Mouse (Mus musculus): ENCODE measurements at regions not wholly inside any gene's neighbourhood (a gene's known extent, or its start where the extent isn't known, plus 50 kb on each side); places are given as distances from the start of the nearest gene placed in this dataset.

- H3K36me3 ChIP-seq: no peaks in the 10 kb centered on the region
- H3K4me2 ChIP-seq: no peak overlapping the region
- H3K27me3 ChIP-seq: no peaks in the 10 kb centered on the region
- ATAC-seq (ENCODE audit: low FRiP score, low read depth): no peak
- no peak overlapping the region for H3K9ac ChIP-seq
- no peaks in the 10 kb centered on the region for H3K9me3 ChIP-seq
- no peak overlapping the region for H3K27ac ChIP-seq (replicated peaks)
- WGBS: 79% methylated on average over 2 of the region's 2 CpGs
- no peaks in the 10 kb centered on the region for H3K4me1 ChIP-seq (replicated peaks)
- H3K4me3 ChIP-seq: no peak overlapping the region
Observed at GRCm38 (mm10) chr16:25528313-25528712, 155.2 kb upstream of the Trp63 start.

- H3K9me3 ChIP-seq: no peaks in the 10 kb centered on the region
- H3K36me3 ChIP-seq: no peaks in the 10 kb centered on the region
- no peak overlapping the region for H3K4me2 ChIP-seq
- no peak overlapping the region for H3K9ac ChIP-seq
- WGBS: 79% methylated on average over 1 of the region's 1 CpGs
- H3K4me3 ChIP-seq: no peak overlapping the region
- no peaks in the 10 kb centered on the region for H3K27me3 ChIP-seq
- ATAC-seq (ENCODE audit: low FRiP score, low read depth): no peak
- no peaks in the 10 kb centered on the region for H3K4me1 ChIP-seq (replicated peaks)
- no peak overlapping the region for H3K27ac ChIP-seq (replicated peaks)
Observed at GRCm38 (mm10) chr16:25529681-25530080, 153.9 kb upstream of the Trp63 start.

GRCm38 (mm10) chr16:25531761-25532336, 151.7 kb upstream of the Trp63 start:
- Histone ChIP-seq H3K4me1 (replicated peaks) (no peaks in the 10 kb centered on the region), H3K36me3 (no peaks in the 10 kb centered on the region)
- WGBS: 86% methylated on average over 4 of the region's 4 CpGs

GRCm38 (mm10) chr16:25532519-25533205, 150.9 kb upstream of the Trp63 start:
- no peaks in the 10 kb centered on the region for H3K9me3 ChIP-seq
- 86% methylated on average over 3 of the region's 3 CpGs for WGBS
- no peaks in the 10 kb centered on the region for H3K36me3 ChIP-seq
- peak; percentile 56 for ATAC-seq (ENCODE audit: low FRiP score, low read depth)
- H3K9ac ChIP-seq: no peak overlapping the region
- H3K27ac ChIP-seq (replicated peaks): no peak overlapping the region
- H3K4me3 ChIP-seq: no peak overlapping the region
- no peaks in the 10 kb centered on the region for H3K4me1 ChIP-seq (replicated peaks)
- H3K27me3 ChIP-seq: no peaks in the 10 kb centered on the region
- no peak overlapping the region for H3K4me2 ChIP-seq

More at GRCm38 (mm10) chr16:25531761-25532336, 151.7 kb upstream of the Trp63 start:
- Histone ChIP-seq H3K9me3 (no peaks in the 10 kb centered on the region), H3K4me3 (no peak overlapping the region), H3K27ac (replicated peaks) (no peak overlapping the region), H3K27me3 (no peaks in the 10 kb centered on the region), H3K4me2 (no peak overlapping the region), H3K9ac (no peak overlapping the region)
- ATAC-seq (ENCODE audit: low FRiP score, low read depth): no peak

GRCm38 (mm10) chr16:25533206-25533580, 150.4 kb upstream of the Trp63 start:
- 61% methylated on average over 4 of the region's 4 CpGs for WGBS
- H3K27ac ChIP-seq (replicated peaks): no peak overlapping the region
- peak; percentile 76 for ATAC-seq (ENCODE audit: low FRiP score, low read depth)

GRCm38 (mm10) chr16:25536550-25536949, 147.0 kb upstream of the Trp63 start:
- Histone ChIP-seq H3K4me3 (no peak overlapping the region), H3K4me1 (replicated peaks) (no peaks in the 10 kb centered on the region), H3K9me3 (no peaks in the 10 kb centered on the region), H3K27ac (replicated peaks) (no peak overlapping the region), H3K27me3 (no peaks in the 10 kb centered on the region), H3K36me3 (no peaks in the 10 kb centered on the region), H3K9ac (no peak overlapping the region), H3K4me2 (no peak overlapping the region)
- ATAC-seq (ENCODE audit: low FRiP score, low read depth): no peak
- 87% methylated on average over 6 of the region's 6 CpGs for WGBS

More at GRCm38 (mm10) chr16:25533206-25533580, 150.4 kb upstream of the Trp63 start:
- H3K4me1 ChIP-seq (replicated peaks): no peaks in the 10 kb centered on the region
- no peaks in the 10 kb centered on the region for H3K36me3 ChIP-seq
- H3K4me2 ChIP-seq: no peak overlapping the region
- no peaks in the 10 kb centered on the region for H3K9me3 ChIP-seq
- no peak overlapping the region for H3K4me3 ChIP-seq
- no peaks in the 10 kb centered on the region for H3K27me3 ChIP-seq
- H3K9ac ChIP-seq: no peak overlapping the region

GRCm38 (mm10) chr16:25549542-25550110, 133.9 kb upstream of the Trp63 start:
- Histone ChIP-seq H3K36me3 (no peaks in the 10 kb centered on the region), H3K9ac (no peak overlapping the region), H3K27me3 (no peaks in the 10 kb centered on the region), H3K4me1 (replicated peaks) (no peaks in the 10 kb centered on the region), H3K4me2 (no peak overlapping the region), H3K4me3 (no peak overlapping the region), H3K9me3 (no peaks in the 10 kb centered on the region), H3K27ac (replicated peaks) (no peak overlapping the region)
- 91% methylated on average over 8 of the region's 8 CpGs for WGBS
- ATAC-seq (ENCODE audit: low FRiP score, low read depth): no peak

- Histone ChIP-seq H3K27me3 (no peaks in the 10 kb centered on the region), H3K27ac (replicated peaks) (no peak overlapping the region), H3K4me3 (no peak overlapping the region), H3K36me3 (no peaks in the 10 kb centered on the region), H3K4me2 (no peak overlapping the region), H3K9ac (no peak overlapping the region), H3K4me1 (replicated peaks) (no peaks in the 10 kb centered on the region), H3K9me3 (no peaks in the 10 kb centered on the region)
- WGBS: 79% methylated on average over 3 of the region's 3 CpGs
- no peak for ATAC-seq (ENCODE audit: low FRiP score, low read depth)
Observed at GRCm38 (mm10) chr16:25557181-25557580, 126.4 kb upstream of the Trp63 start.

- Histone ChIP-seq H3K9ac (no peak overlapping the region), H3K27ac (replicated peaks) (no peak overlapping the region), H3K36me3 (no peaks in the 10 kb centered on the region), H3K4me2 (no peak overlapping the region), H3K4me3 (no peak overlapping the region), H3K4me1 (replicated peaks) (no peaks in the 10 kb centered on the region), H3K27me3 (no peaks in the 10 kb centered on the region), H3K9me3 (no peaks in the 10 kb centered on the region)
- 81% methylated on average over 6 of the region's 6 CpGs for WGBS
- ATAC-seq (ENCODE audit: low FRiP score, low read depth): no peak
Observed at GRCm38 (mm10) chr16:25580216-25580615, 103.3 kb upstream of the Trp63 start.

- WGBS: 73% methylated on average over 14 of the region's 14 CpGs
- no peak for ATAC-seq (ENCODE audit: low FRiP score, low read depth)
- no peaks in the 10 kb centered on the region for H3K9me3 ChIP-seq
- no peaks in the 10 kb centered on the region for H3K27me3 ChIP-seq
- no peaks in the 10 kb centered on the region for H3K36me3 ChIP-seq
- no peak overlapping the region for H3K27ac ChIP-seq (replicated peaks)
- H3K9ac ChIP-seq: no peak overlapping the region
- no peak overlapping the region for H3K4me2 ChIP-seq
- H3K4me1 ChIP-seq (replicated peaks): no peaks in the 10 kb centered on the region
- H3K4me3 ChIP-seq: no peak overlapping the region
Observed at GRCm38 (mm10) chr16:25584337-25585069, 99.1 kb upstream of the Trp63 start.

GRCm38 (mm10) chr16:25585070-25585454, 98.5 kb upstream of the Trp63 start:
- Histone ChIP-seq H3K4me3 (no peak overlapping the region), H3K4me2 (no peak overlapping the region), H3K4me1 (replicated peaks) (no peaks in the 10 kb centered on the region), H3K9ac (no peak overlapping the region), H3K9me3 (no peaks in the 10 kb centered on the region), H3K27ac (replicated peaks) (no peak overlapping the region), H3K27me3 (no peaks in the 10 kb centered on the region), H3K36me3 (no peaks in the 10 kb centered on the region)
- no peak for ATAC-seq (ENCODE audit: low FRiP score, low read depth)
- 56% methylated on average over 7 of the region's 7 CpGs for WGBS

GRCm38 (mm10) chr16:25585953-25586352, 97.6 kb upstream of the Trp63 start:
- Histone ChIP-seq H3K4me1 (replicated peaks) (no peaks in the 10 kb centered on the region), H3K27ac (replicated peaks) (no peak overlapping the region), H3K9ac (no peak overlapping the region), H3K4me2 (no peak overlapping the region), H3K4me3 (no peak overlapping the region), H3K9me3 (no peaks in the 10 kb centered on the region), H3K27me3 (no peaks in the 10 kb centered on the region), H3K36me3 (no peaks in the 10 kb centered on the region)
- ATAC-seq (ENCODE audit: low FRiP score, low read depth): no peak
- WGBS: 96% methylated on average over 3 of the region's 3 CpGs
